Mouse (Mus musculus): ENCODE results near the gene C3ar1. TPM values are rescaled to one million over a fixed set of nuclear protein-coding genes. Genes with fewer than 3 reads are reported as not detected.
A peak's percentile ranks its signal among the peaks of the same experiment; 100 is the strongest.

The C3ar1 gene
- polyA plus RNA-seq (2014; fragmentation: Nextera tagmentation; extraction: Ambion mirVana) = 2.7 and 3.5 TPM in 2 replicates

DNA sequence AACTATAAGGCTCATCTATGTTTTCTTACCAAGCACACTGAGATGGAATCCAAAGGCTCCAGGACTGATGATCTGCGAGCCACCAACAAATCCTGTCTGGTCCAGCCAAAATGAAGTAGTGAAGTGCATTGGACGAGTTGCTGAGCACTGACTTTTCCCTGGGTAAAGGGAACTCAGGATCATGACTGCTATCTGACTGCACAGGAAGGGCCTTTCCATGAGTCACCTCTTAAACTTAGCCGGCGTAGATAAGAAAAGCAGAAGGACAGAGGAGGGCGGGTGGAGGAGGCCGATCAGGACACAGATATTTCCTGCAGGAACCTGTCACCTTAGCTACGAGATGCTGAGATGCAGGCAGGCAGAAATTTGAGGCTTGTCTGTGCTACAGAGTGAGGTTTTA, at the start of gene C3ar1:
C3ar1 (minus strand) TSS at position 207 of the 400 bp plus-strand sequence.
- Histone ChIP-seq H3K9me3 (ENCODE audit: control insufficient read depth, low read length) (no peaks in the 10 kb centered on the region), H3K36me3 (ENCODE audit: control insufficient read depth, insufficient read depth, low read length) (no peaks in the 10 kb centered on the region), H3K4me3 (ENCODE audit: low read depth, low read length) (no peak within 1 kb of the TSS), H3K27ac (ENCODE audit: low read depth, low read length) (no peak within 1 kb of the TSS), H3K27me3 (replicated peaks; ENCODE audit: control insufficient read depth, insufficient read depth, low read length) (no peaks in the 10 kb centered on the region), H3K4me1 (replicated peaks; ENCODE audit: control insufficient read depth, insufficient read depth, low read length) (no peaks in the 10 kb centered on the region; the same call in 1 of the 2 replicates), H3K4me2 (no peak within 1 kb of the TSS), H3K9ac (ENCODE audit: low read depth, low read length) (no peak within 1 kb of the TSS)
- 28% methylated on average over 7 of the region's 7 CpGs for WGBS
- DNase-seq (ENCODE audit: low spot score) = no peak
- ATAC-seq (replicated peaks; ENCODE audit: low FRiP score) = peak; percentile 79

- ATAC-seq (replicated peaks; ENCODE audit: low FRiP score) = peak; percentile 58
- Histone ChIP-seq H3K36me3 (ENCODE audit: control insufficient read depth, insufficient read depth, low read length) (peaks cover 16% of the 10 kb centered on the region), H3K9me3 (ENCODE audit: control insufficient read depth, low read length) (no peaks in the 10 kb centered on the region), H3K4me2 (no peak overlapping the region), H3K27me3 (replicated peaks; ENCODE audit: control insufficient read depth, insufficient read depth, low read length) (no peaks in the 10 kb centered on the region), H3K4me3 (ENCODE audit: low read depth, low read length) (no peak overlapping the region), H3K9ac (ENCODE audit: low read depth, low read length) (no peak overlapping the region), H3K4me1 (replicated peaks; ENCODE audit: control insufficient read depth, insufficient read depth, low read length) (no peaks in the 10 kb centered on the region), H3K27ac (ENCODE audit: low read depth, low read length) (no peak overlapping the region)
- WGBS = 21% methylated on average over 2 of the region's 2 CpGs
- no peak for DNase-seq (ENCODE audit: low spot score)
These were observed 36.6 kb upstream of the C3ar1 start for GRCm38 (mm10) chr6:122892442-122893049.

- no peak for DNase-seq (ENCODE audit: low spot score)
- H3K36me3 ChIP-seq (ENCODE audit: control insufficient read depth, insufficient read depth, low read length) = peaks cover 28% of the 10 kb centered on the region
- WGBS = 88% methylated on average over 2 of the region's 2 CpGs
These were observed 33.6 kb upstream of the C3ar1 start for GRCm38 (mm10) chr6:122889599-122889998.

DNA sequence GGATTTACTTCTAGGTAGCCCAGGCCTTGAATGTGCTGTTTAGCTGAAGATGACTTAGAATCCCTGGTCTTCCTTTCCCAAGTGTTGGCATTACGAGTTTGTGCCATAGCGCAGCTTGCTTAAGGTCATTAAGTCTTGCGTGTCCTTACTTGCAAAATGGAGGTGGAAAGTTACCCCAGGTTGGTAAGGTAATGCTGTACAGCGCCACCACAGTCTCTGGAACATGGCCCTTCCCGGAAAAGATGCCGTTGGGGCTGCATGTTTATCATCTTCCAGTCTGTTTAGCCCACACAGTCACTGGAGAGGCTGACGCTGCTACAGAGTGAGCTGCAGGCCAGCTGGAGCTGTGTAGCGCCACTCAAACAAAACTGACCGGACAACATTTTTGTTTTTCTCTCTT, 27.6 kb upstream of the C3ar1 start:
- H3K9ac ChIP-seq (ENCODE audit: low read depth, low read length) = no peak overlapping the region
- DNase-seq (ENCODE audit: low spot score) = peak; percentile 18
- no peak for ATAC-seq (replicated peaks; ENCODE audit: low FRiP score)
- no peaks in the 10 kb centered on the region for H3K4me1 ChIP-seq (replicated peaks; ENCODE audit: control insufficient read depth, insufficient read depth, low read length)
- H3K4me3 ChIP-seq (ENCODE audit: low read depth, low read length) = no peak overlapping the region
- no peak overlapping the region for H3K27ac ChIP-seq (ENCODE audit: low read depth, low read length)
- no peaks in the 10 kb centered on the region for H3K9me3 ChIP-seq (ENCODE audit: control insufficient read depth, low read length)
- peaks cover 46% of the 10 kb centered on the region for H3K36me3 ChIP-seq (ENCODE audit: control insufficient read depth, insufficient read depth, low read length)
- H3K4me2 ChIP-seq = no peak overlapping the region
- WGBS = 94% methylated on average over 9 of the region's 9 CpGs
- no peaks in the 10 kb centered on the region for H3K27me3 ChIP-seq (replicated peaks; ENCODE audit: control insufficient read depth, insufficient read depth, low read length)

More at GRCm38 (mm10) chr6:122889599-122889998, 33.6 kb upstream of the C3ar1 start:
- no peaks in the 10 kb centered on the region for H3K4me1 ChIP-seq (replicated peaks; ENCODE audit: control insufficient read depth, insufficient read depth, low read length)
- no peak overlapping the region for H3K27ac ChIP-seq (ENCODE audit: low read depth, low read length)
- no peak overlapping the region for H3K9ac ChIP-seq (ENCODE audit: low read depth, low read length)
- H3K4me3 ChIP-seq (ENCODE audit: low read depth, low read length) = no peak overlapping the region
- H3K9me3 ChIP-seq (ENCODE audit: control insufficient read depth, low read length) = no peaks in the 10 kb centered on the region
- H3K4me2 ChIP-seq = no peak overlapping the region
- no peak for ATAC-seq (replicated peaks; ENCODE audit: low FRiP score)
- no peaks in the 10 kb centered on the region for H3K27me3 ChIP-seq (replicated peaks; ENCODE audit: control insufficient read depth, insufficient read depth, low read length)

DNA sequence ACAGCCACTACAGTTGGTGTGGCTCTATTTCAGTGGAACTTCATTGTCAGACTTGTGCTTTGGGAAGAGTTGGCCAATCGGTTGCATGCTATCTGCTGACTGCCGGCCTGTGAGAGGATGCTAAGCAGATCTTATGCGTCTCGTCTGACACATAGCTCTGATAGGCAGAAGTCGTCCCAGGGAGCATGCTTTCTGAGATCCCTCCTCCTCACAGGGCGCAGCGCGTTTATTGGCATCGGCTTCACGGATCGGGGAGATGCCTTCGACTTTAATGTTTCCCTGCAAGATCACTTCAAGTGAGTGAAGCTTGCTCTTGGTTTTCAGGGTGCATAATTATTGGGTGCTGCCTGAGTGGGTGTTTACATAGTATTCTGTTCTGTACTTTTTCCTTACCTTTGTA, 25.3 kb upstream of the C3ar1 start:
- no peak overlapping the region for H3K4me3 ChIP-seq (ENCODE audit: low read depth, low read length)
- H3K27me3 ChIP-seq (replicated peaks; ENCODE audit: control insufficient read depth, insufficient read depth, low read length) = no peaks in the 10 kb centered on the region
- peaks cover 4% of the 10 kb centered on the region; the same call in 1 of the 2 replicates for H3K4me1 ChIP-seq (replicated peaks; ENCODE audit: control insufficient read depth, insufficient read depth, low read length)
- H3K36me3 ChIP-seq (ENCODE audit: control insufficient read depth, insufficient read depth, low read length) = peaks cover 35% of the 10 kb centered on the region
- ATAC-seq (replicated peaks; ENCODE audit: low FRiP score) = no peak
- H3K9ac ChIP-seq (ENCODE audit: low read depth, low read length) = no peak overlapping the region
- no peak overlapping the region for H3K27ac ChIP-seq (ENCODE audit: low read depth, low read length)
- WGBS = 93% methylated on average over 12 of the region's 12 CpGs
- no peak for DNase-seq (ENCODE audit: low spot score)
- H3K4me2 ChIP-seq = no peak overlapping the region
- no peaks in the 10 kb centered on the region for H3K9me3 ChIP-seq (ENCODE audit: control insufficient read depth, low read length)

- 83% methylated on average over 7 of the region's 7 CpGs for WGBS
- Histone ChIP-seq H3K27ac (ENCODE audit: low read depth, low read length) (no peak overlapping the region), H3K9me3 (ENCODE audit: control insufficient read depth, low read length) (no peaks in the 10 kb centered on the region), H3K4me1 (replicated peaks; ENCODE audit: control insufficient read depth, insufficient read depth, low read length) (peaks cover 9% of the 10 kb centered on the region), H3K36me3 (ENCODE audit: control insufficient read depth, insufficient read depth, low read length) (peaks cover 33% of the 10 kb centered on the region), H3K4me2 (no peak overlapping the region), H3K27me3 (replicated peaks; ENCODE audit: control insufficient read depth, insufficient read depth, low read length) (no peaks in the 10 kb centered on the region), H3K4me3 (ENCODE audit: low read depth, low read length) (no peak overlapping the region), H3K9ac (ENCODE audit: low read depth, low read length) (no peak overlapping the region)
- DNase-seq (ENCODE audit: low spot score) (no peak), ATAC-seq (replicated peaks; ENCODE audit: low FRiP score) (no peak)
These were observed 24.0 kb upstream of the C3ar1 start for GRCm38 (mm10) chr6:122879781-122880505.

GRCm38 (mm10) chr6:122879141-122879735, 23.3 kb upstream of the C3ar1 start:
- Histone ChIP-seq H3K4me3 (ENCODE audit: low read depth, low read length) (no peak overlapping the region), H3K4me2 (no peak overlapping the region), H3K9ac (ENCODE audit: low read depth, low read length) (no peak overlapping the region), H3K27ac (ENCODE audit: low read depth, low read length) (no peak overlapping the region), H3K4me1 (replicated peaks; ENCODE audit: control insufficient read depth, insufficient read depth, low read length) (peaks cover 9% of the 10 kb centered on the region), H3K27me3 (replicated peaks; ENCODE audit: control insufficient read depth, insufficient read depth, low read length) (no peaks in the 10 kb centered on the region), H3K9me3 (ENCODE audit: control insufficient read depth, low read length) (no peaks in the 10 kb centered on the region), H3K36me3 (ENCODE audit: control insufficient read depth, insufficient read depth, low read length) (peaks cover 30% of the 10 kb centered on the region)
- ATAC-seq (replicated peaks; ENCODE audit: low FRiP score) (no peak), DNase-seq (ENCODE audit: low spot score) (no peak)
- whole genome bisulfite sequencing = 85% methylated on average over 7 of the region's 7 CpGs

- Histone ChIP-seq H3K4me1 (replicated peaks; ENCODE audit: control insufficient read depth, insufficient read depth, low read length) (peaks cover 9% of the 10 kb centered on the region), H3K4me2 (peak overlapping the region; percentile 74), H3K9ac (ENCODE audit: low read depth, low read length) (peak overlapping the region; percentile 85), H3K4me3 (ENCODE audit: low read depth, low read length) (peak overlapping the region; percentile 85), H3K9me3 (ENCODE audit: control insufficient read depth, low read length) (no peaks in the 10 kb centered on the region), H3K27me3 (replicated peaks; ENCODE audit: control insufficient read depth, insufficient read depth, low read length) (no peaks in the 10 kb centered on the region), H3K36me3 (ENCODE audit: control insufficient read depth, insufficient read depth, low read length) (peaks cover 9% of the 10 kb centered on the region; the same call in 1 of the 2 replicates), H3K27ac (ENCODE audit: low read depth, low read length) (peak overlapping the region; percentile 62)
- DNase-seq (ENCODE audit: low spot score) (no peak), ATAC-seq (replicated peaks; ENCODE audit: low FRiP score) (peak; percentile 54)
- under 1% methylated on average over 31 of the region's 31 CpGs for whole genome bisulfite sequencing
These were observed 18.9 kb upstream of the C3ar1 start for GRCm38 (mm10) chr6:122874720-122875389.
